Mouse (Mus musculus): ENCODE measurements around the gene Ramp1.

Ramp1 gene

GRCm38 (mm10) chr1:91239112-91239511 lies 59.5 kb downstream of the Ramp1 start:
- CTCF ChIA-PET = interaction anchor here (0.6 to 1.1 kb wide), 7 partner anchors 55 to 314 kb away, joined by 3 to 19 read pairs (median 5); partner anchors contain the start of gene Ramp1

GRCm38 (mm10) chr1:91239800-91240199 lies 60.2 kb downstream of the Ramp1 start:
- CTCF ChIA-PET = interaction anchor here (0.8 kb wide), 1 partner anchor 176 kb away, joined by 4 read pairs; no protein-coding TSS in a partner anchor

- CTCF ChIA-PET = no interaction called here
These were observed 61.1 kb downstream of the Ramp1 start for GRCm38 (mm10) chr1:91240685-91241084.

- CTCF ChIA-PET = no interaction called here
These were observed 61.6 kb downstream of the Ramp1 start for GRCm38 (mm10) chr1:91241249-91241648.

GRCm38 (mm10) chr1:91248242-91248641 lies 68.6 kb downstream of the Ramp1 start:
- CTCF ChIA-PET = no interaction called here

- CTCF ChIA-PET = interaction anchor here (0.6 to 1.3 kb wide), 4 partner anchors 44 to 1661 kb away, joined by 3 to 6 read pairs (median 4); partner anchors contain the start of gene Ramp1
These were observed 69.3 kb downstream of the Ramp1 start for GRCm38 (mm10) chr1:91248970-91249369.

GRCm38 (mm10) chr1:91249564-91250414 lies 70.2 kb downstream of the Ramp1 start, which contains the start of gene Ube2f:
Gene Ube2f, plus strand, starts transcription at chr1:91250304.
- CTCF ChIA-PET = interaction anchor here (0.6 to 1.3 kb wide), 5 partner anchors 43 to 1660 kb away, joined by 3 to 6 read pairs (median 4); partner anchors contain the start of gene Ramp1

- CTCF ChIA-PET = no interaction called here
These were observed 71.0 kb downstream of the Ramp1 start for GRCm38 (mm10) chr1:91250415-91251147.

- CTCF ChIA-PET = no interaction called here
These were observed 71.6 kb downstream of the Ramp1 start for GRCm38 (mm10) chr1:91251148-91251650.

- CTCF ChIA-PET = no interaction called here
These were observed 72.3 kb downstream of the Ramp1 start for GRCm38 (mm10) chr1:91251927-91252326.

- CTCF ChIA-PET = no interaction called here
These were observed 78.3 kb downstream of the Ramp1 start for GRCm38 (mm10) chr1:91257918-91258317.

- CTCF ChIA-PET = no interaction called here
These were observed 80.2 kb downstream of the Ramp1 start for GRCm38 (mm10) chr1:91259794-91260193.

- CTCF ChIA-PET = no interaction called here
These were observed 82.9 kb downstream of the Ramp1 start for GRCm38 (mm10) chr1:91262508-91262907.

GRCm38 (mm10) chr1:91272260-91272659 lies 92.6 kb downstream of the Ramp1 start:
- CTCF ChIA-PET = no interaction called here
